Mouse (Mus musculus) liver, adult 2 months (tissue): ENCODE results near the gene Tmigd3.

ENCODE experiments used
- CTCF ChIP-seq: fragments of 200-500 bp; IDR thresholded peaks from 2 replicates; pipeline ENCODE4 v1.5.1; 2011; ENCODE audit warnings: low read depth, low read length, control low read depth
- POLR2A ChIP-seq: fragments of 200-500 bp; IDR thresholded peaks from 2 replicates; pipeline ENCODE4 v1.6.1; 2011; ENCODE audit warnings: low read length, control low read depth; ENCODE audit not compliant: insufficient read depth; ENCODE audit errors: extremely low read depth

DNA sequence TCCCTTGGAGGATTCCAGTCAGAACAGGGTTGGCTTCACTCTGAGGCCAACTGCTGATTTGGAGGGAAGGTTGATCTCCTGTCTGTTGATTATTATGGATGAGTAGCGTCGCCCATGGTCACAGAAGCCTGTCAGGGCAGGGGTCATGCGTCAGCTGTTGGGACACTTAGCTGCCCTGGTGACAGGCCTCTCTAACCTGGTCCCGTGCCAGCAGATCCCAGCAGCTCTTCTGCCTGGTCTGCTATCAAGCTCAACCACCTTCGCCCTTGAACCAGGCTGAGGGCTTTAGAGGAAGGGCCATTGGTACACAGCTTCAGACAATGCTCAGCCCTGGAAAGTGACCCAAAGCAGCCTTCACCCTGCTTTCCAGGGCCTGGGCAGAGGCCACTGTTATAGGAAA lies 5.3 kb downstream of the Tmigd3 start:
- no peak for TF ChIP-seq CTCF
- no peak for TF ChIP-seq POLR2A
